Mouse (Mus musculus) heart, embryonic 16.5 days (tissue): Measurements from ENCODE around the gene Ppfibp1. TPM values are rescaled to one million over a fixed set of nuclear protein-coding genes. Genes with fewer than 3 reads are reported as not detected.

Source experiments
- ATAC-seq: fragments of 200-750 bp; cut with Nextera tagmentation; replicated peaks from 2 replicates; pipeline ENCODE4 v1.8.0; 2017; ENCODE audit warnings: moderate number of reproducible peaks; ENCODE audit not compliant: insufficient read depth, low FRiP score; ENCODE audit errors: extremely low read depth
- H3K27ac ChIP-seq: fragments of 300-500 bp; sonication (generic); 2 replicates; pipeline ENCODE4 v1.5.1; 2014; ENCODE audit warnings: mild to moderate bottlenecking, low read length, control low read depth, moderate library complexity
- H3K27me3 ChIP-seq: fragments of 300-500 bp; sonication (generic); 2 replicates; pipeline ENCODE4 v1.6.1; 2014; ENCODE audit warnings: low read length, mixed read lengths; ENCODE audit not compliant: control insufficient read depth, insufficient read depth
- H3K36me3 ChIP-seq: fragments of 300-500 bp; sonication (generic); 2 replicates; pipeline ENCODE4 v1.6.1; 2014; ENCODE audit not compliant: control insufficient read depth, insufficient read depth
- H3K4me1 ChIP-seq: fragments of 300-500 bp; sonication (generic); 2 replicates; pipeline ENCODE4 v1.6.1; 2014; ENCODE audit warnings: low read length, mixed read lengths; ENCODE audit not compliant: control insufficient read depth, insufficient read depth
- H3K4me2 ChIP-seq: fragments of 300-500 bp; sonication (generic); 2 replicates; pipeline ENCODE4 v1.6.1; 2014; ENCODE audit warnings: low read depth, mild to moderate bottlenecking, control low read depth, low read length
- H3K4me3 ChIP-seq: fragments of 300-500 bp; sonication (generic); 2 replicates; pipeline ENCODE4 v1.5.1; 2014; ENCODE audit warnings: mild to moderate bottlenecking, control low read depth, low read length
- H3K9ac ChIP-seq: fragments of 300-500 bp; sonication (generic); 2 replicates; pipeline ENCODE4 v1.6.1; 2014; ENCODE audit warnings: low read length, control low read depth
- H3K9me3 ChIP-seq: fragments of 300-500 bp; sonication (generic); replicated peaks from 2 replicates; pipeline ENCODE4 v1.6.1; 2016; ENCODE audit warnings: low read length; ENCODE audit not compliant: control insufficient read depth
- WGBS: fragments of 180-500 bp; shearing (Covaris S2); extraction: QIAGEN DNeasy Blood & Tissue Kit; methylation state at CpG from one replicate; pipeline ENCODE4 v1.1.7; 2014; 5-methylcytosine and 5-hydroxymethylcytosine counted together
- polyA plus RNA-seq: library from polyadenylated mRNA; unstranded; fragments of >200 nt; fragmentation: Nextera tagmentation; extraction: Ambion mirVana; gene quantifications from 2 replicates; pipeline ENCODE4 v1.2.1, GENCODE M21; 2015

Gene Ppfibp1
- polyA plus RNA-seq, 1 experiment from 2014 or later: 49.8 TPM

GRCm38 (mm10) chr6:146915808-146916207 is 27.5 kb downstream of the Ppfibp1 start:
- Histone ChIP-seq H3K4me2 (no peak overlapping the region), H3K9ac (no peak overlapping the region), H3K4me3 (no peak overlapping the region), H3K9me3 (no peaks in the 10 kb centered on the region), H3K27me3 (no peaks in the 10 kb centered on the region), H3K36me3 (no peaks in the 10 kb centered on the region), H3K27ac (no peak overlapping the region), H3K4me1 (peaks cover 50% of the 10 kb centered on the region)
- 93% methylated on average over 1 of the region's 1 CpGs for WGBS
- ATAC-seq: no peak

- 84% methylated on average over 3 of the region's 3 CpGs for WGBS
- Histone ChIP-seq H3K36me3 (no peaks in the 10 kb centered on the region), H3K4me1 (peaks cover 41% of the 10 kb centered on the region), H3K27me3 (no peaks in the 10 kb centered on the region), H3K9me3 (no peaks in the 10 kb centered on the region), H3K27ac (no peak overlapping the region), H3K4me2 (no peak overlapping the region), H3K9ac (no peak overlapping the region), H3K4me3 (no peak overlapping the region)
- ATAC-seq: no peak
Measured at GRCm38 (mm10) chr6:146917396-146917795, 29.1 kb downstream of the Ppfibp1 start.

GRCm38 (mm10) chr6:146918341-146918740 is 30.1 kb downstream of the Ppfibp1 start:
- no peaks in the 10 kb centered on the region for H3K9me3 ChIP-seq
- H3K4me2 ChIP-seq: no peak overlapping the region
- H3K9ac ChIP-seq: no peak overlapping the region
- H3K36me3 ChIP-seq: no peaks in the 10 kb centered on the region
- no peak for ATAC-seq
- H3K4me1 ChIP-seq: peaks cover 31% of the 10 kb centered on the region
- WGBS: 78% methylated on average over 6 of the region's 6 CpGs
- no peak overlapping the region for H3K4me3 ChIP-seq
- H3K27me3 ChIP-seq: no peaks in the 10 kb centered on the region
- H3K27ac ChIP-seq: no peak overlapping the region

GRCm38 (mm10) chr6:146926415-146926980 is 38.2 kb downstream of the Ppfibp1 start:
- H3K9me3 ChIP-seq: no peaks in the 10 kb centered on the region
- H3K4me2 ChIP-seq: no peak overlapping the region
- no peak for ATAC-seq
- H3K27ac ChIP-seq: no peak overlapping the region
- no peak overlapping the region for H3K4me3 ChIP-seq
- H3K27me3 ChIP-seq: no peaks in the 10 kb centered on the region
- peaks cover 13% of the 10 kb centered on the region for H3K4me1 ChIP-seq
- 74% methylated on average over 5 of the region's 5 CpGs for WGBS
- no peak overlapping the region for H3K9ac ChIP-seq
- no peaks in the 10 kb centered on the region for H3K36me3 ChIP-seq

GRCm38 (mm10) chr6:146928108-146928507 is 39.8 kb downstream of the Ppfibp1 start:
- WGBS: 22% methylated on average over 3 of the region's 3 CpGs
- peaks cover 21% of the 10 kb centered on the region for H3K4me1 ChIP-seq
- no peak for ATAC-seq

GRCm38 (mm10) chr6:146929031-146929430 is 40.7 kb downstream of the Ppfibp1 start:
- Histone ChIP-seq H3K4me3 (no peak overlapping the region), H3K36me3 (no peaks in the 10 kb centered on the region), H3K4me1 (peaks cover 21% of the 10 kb centered on the region), H3K27me3 (no peaks in the 10 kb centered on the region), H3K27ac (no peak overlapping the region), H3K9ac (no peak overlapping the region), H3K4me2 (no peak overlapping the region), H3K9me3 (no peaks in the 10 kb centered on the region)
- 94% methylated on average over 2 of the region's 2 CpGs for WGBS
- ATAC-seq: no peak

More at GRCm38 (mm10) chr6:146928108-146928507, 39.8 kb downstream of the Ppfibp1 start:
- Histone ChIP-seq H3K4me2 (no peak overlapping the region), H3K27me3 (no peaks in the 10 kb centered on the region), H3K4me3 (no peak overlapping the region), H3K27ac (peak overlapping the region; percentile 68), H3K36me3 (no peaks in the 10 kb centered on the region), H3K9ac (no peak overlapping the region), H3K9me3 (no peaks in the 10 kb centered on the region)

GRCm38 (mm10) chr6:146933123-146933522 is 44.8 kb downstream of the Ppfibp1 start:
- peak overlapping the region; percentile 41 for H3K27ac ChIP-seq
- H3K36me3 ChIP-seq: no peaks in the 10 kb centered on the region
- ATAC-seq: peak; percentile 58
- no peaks in the 10 kb centered on the region for H3K9me3 ChIP-seq
- peaks cover 21% of the 10 kb centered on the region for H3K4me1 ChIP-seq
- H3K9ac ChIP-seq: no peak overlapping the region
- H3K4me3 ChIP-seq: no peak overlapping the region
- WGBS: 50% methylated on average over 6 of the region's 6 CpGs
- no peaks in the 10 kb centered on the region for H3K27me3 ChIP-seq
- no peak overlapping the region for H3K4me2 ChIP-seq

- H3K4me2 ChIP-seq: no peak overlapping the region
- no peak overlapping the region for H3K27ac ChIP-seq
- H3K4me3 ChIP-seq: no peak overlapping the region
- WGBS: 64% methylated on average over 6 of the region's 6 CpGs
- H3K36me3 ChIP-seq: peaks cover 9% of the 10 kb centered on the region; the same call in 1 of the 2 replicates
- H3K4me1 ChIP-seq: peaks cover 16% of the 10 kb centered on the region
- H3K9ac ChIP-seq: no peak overlapping the region
- 0 out of 2 replicates have a peak, but pooled peaks have one; percentile 43 for ATAC-seq
- no peaks in the 10 kb centered on the region for H3K27me3 ChIP-seq
- no peaks in the 10 kb centered on the region for H3K9me3 ChIP-seq
Measured at GRCm38 (mm10) chr6:146935957-146936356, 47.7 kb downstream of the Ppfibp1 start.

GRCm38 (mm10) chr6:146939026-146939425 is 50.7 kb downstream of the Ppfibp1 start:
- Histone ChIP-seq H3K9me3 (no peaks in the 10 kb centered on the region), H3K4me3 (no peak overlapping the region), H3K27ac (no peak overlapping the region), H3K27me3 (no peaks in the 10 kb centered on the region), H3K4me1 (peaks cover 10% of the 10 kb centered on the region; the same call in 1 of the 2 replicates), H3K36me3 (peaks cover 9% of the 10 kb centered on the region; the same call in 1 of the 2 replicates), H3K9ac (no peak overlapping the region), H3K4me2 (no peak overlapping the region)
- no peak; the same call in 1 of the 2 replicates for ATAC-seq
- 69% methylated on average over 8 of the region's 8 CpGs for WGBS
